Mouse (Mus musculus) ovary, postnatal 14 days (tissue): ENCODE measurements at regions not wholly inside any gene's neighbourhood (a gene's known extent, or its start where the extent isn't known, plus 50 kb on each side); places are given as distances from the start of the nearest gene placed in this dataset.
"Not testable (repeated sequence)": the region's sequence is repeated elsewhere in the genome, so short reads cannot be mapped to it uniquely, and the experiment has no call there.

ENCODE experiments used
- DNase-seq: peaks from one replicate; pipeline ENCODE4 v3.0.0; 2022; ENCODE audit warnings: low spot score

GRCm38 (mm10) chr8:78068087-78068910 is 144.8 kb upstream of the Ttc29 start:
- DNase-seq = no peak

- no peak for DNase-seq
Observed at GRCm38 (mm10) chr8:78073821-78074220, 139.3 kb upstream of the Ttc29 start.

GRCm38 (mm10) chr8:78077122-78077521 is 136.0 kb upstream of the Ttc29 start:
- no peak for DNase-seq

DNA sequence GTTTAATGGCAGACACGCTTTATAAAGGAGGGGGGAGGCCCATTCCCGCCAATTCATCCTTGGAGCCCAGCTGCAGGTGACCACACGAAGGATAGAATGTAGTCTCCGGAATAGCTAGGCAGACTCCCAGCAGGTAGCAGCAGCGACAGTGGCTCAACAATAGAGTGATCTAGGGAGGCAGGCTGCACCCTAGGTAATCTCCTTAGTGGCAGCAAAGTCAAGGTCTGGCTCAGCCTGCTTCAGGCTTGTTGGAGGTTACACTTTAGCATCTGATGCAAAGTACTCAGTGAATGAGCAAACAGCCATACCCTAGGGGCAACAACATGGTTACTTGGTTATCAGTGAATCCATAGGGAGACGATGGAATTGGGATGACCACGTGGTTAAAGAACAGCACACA is 131.7 kb upstream of the Ttc29 start:
- not testable (repeated sequence) for DNase-seq

GRCm38 (mm10) chr8:78083012-78083411 is 130.1 kb upstream of the Ttc29 start:
- DNase-seq = no peak

DNA sequence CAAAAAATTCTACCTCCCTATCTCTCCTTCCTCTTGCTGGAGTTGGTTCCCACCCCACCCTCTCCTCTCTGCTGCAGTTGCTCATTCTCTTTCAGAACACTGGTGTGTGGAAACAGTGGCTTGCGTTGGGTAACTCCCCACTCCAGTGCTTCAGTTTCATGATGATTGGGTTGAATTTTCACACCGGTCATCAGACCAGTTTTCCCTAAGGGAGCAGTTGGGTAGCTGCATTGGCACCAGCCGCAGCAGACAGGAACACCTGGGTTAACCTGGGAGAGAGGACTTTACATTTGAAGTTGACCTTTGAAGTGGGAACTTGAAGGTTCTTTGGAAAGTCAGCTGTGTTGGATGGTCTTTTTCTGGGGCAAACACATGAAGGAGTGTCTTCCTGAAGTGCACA is 126.7 kb upstream of the Ttc29 start:
- no peak for DNase-seq

DNA sequence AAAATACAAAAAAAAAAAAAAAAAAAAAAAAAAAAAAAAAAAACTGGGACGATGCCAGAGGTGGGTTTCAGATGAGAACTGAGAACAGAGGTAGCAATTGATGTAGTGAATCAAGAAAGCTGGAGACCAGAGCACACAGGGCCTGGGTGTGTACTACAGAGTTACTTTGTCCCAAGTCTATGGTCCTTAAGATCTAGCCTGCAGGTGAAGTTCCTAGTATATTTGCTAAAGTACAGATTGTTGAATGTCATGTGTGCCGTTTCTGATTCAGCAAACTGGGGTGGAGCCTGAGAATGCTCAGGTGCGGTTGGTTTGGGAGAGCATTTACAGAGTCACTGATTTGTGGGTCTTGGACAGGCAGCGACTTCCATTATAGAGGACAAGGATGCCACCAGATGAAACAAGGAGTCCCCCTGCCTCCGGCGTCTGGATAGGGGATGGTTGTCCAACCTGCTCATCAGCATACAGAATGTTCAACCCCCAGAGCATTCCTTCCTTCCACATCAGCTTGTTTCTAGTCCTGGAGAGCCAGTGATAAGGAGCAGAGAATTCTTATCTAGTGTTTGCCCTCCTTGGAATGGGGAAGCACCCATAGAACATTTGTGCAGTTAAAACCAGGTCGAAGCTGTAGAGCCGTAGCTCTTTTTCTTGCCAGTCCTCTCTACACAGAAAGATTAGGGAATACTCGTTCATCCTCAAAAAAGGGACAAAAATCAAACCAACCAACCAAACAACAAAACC is 122.5 kb upstream of the Ttc29 start:
- DNase-seq = no peak

DNA sequence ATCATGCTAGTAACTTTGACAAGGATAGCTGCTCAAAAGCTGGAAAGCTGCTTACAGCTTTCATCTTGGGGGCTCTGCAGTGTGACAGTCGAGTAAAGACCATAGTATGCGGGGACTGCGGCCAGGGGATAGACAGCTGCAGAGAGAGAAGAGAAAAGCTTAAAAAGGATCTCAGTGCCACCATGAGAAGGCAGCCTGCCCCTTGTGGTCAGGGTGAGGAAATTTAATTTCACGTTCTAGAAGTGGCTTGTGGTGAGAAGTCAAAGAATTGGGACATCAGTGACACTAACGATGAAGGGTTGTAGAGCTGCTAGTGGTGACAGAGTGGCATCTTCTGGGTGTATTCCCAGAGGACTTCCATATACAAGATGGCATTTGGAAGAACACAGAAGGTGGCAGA is 116.7 kb upstream of the Ttc29 start:
- no peak for DNase-seq

DNA sequence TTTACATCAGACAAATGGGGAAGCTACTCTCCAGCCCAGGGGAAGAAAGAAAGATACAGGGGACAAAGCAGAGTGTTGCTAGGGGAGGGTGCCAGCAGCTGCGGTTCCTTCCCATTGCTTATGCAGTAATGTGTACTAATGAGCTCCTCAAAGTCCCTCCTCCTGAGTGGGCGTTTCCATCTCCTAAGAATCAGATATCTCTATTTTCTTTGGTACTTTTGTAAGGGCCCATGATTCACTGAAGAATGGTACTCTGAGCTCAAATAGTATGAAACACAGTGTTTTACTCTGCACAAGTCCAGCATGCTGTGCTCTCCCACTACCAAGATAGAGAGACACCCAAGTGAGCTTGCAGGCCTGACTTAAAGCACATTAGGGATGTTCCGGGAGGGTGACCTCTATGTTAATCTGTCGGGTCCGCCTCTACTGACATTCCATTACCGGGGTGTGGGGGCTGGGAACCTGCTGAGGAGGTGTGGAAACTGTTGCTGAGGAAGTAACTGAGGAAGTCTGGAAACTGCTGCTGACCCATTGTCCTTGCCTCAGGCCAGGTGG is 114.8 kb upstream of the Ttc29 start:
- DNase-seq = no peak

DNA sequence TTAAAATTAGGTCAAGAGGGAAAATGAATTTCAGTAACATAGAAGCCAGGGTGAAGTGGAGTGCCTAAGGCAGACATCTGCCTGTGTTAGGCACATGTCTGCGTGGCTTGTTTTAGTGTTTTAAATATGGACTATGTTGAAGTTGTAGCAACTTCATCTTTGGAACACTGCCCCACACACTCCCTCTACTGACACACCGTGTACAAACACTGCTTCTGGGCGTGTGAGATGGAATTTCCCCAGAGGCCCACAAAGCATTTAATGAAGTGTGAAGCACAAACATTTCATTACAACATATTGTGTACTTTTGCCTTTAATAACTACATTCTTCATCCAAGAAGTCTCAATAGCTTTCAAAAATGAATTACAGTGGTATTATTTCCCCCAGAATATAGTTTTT is 114.0 kb upstream of the Ttc29 start:
- DNase-seq = no peak

DNA sequence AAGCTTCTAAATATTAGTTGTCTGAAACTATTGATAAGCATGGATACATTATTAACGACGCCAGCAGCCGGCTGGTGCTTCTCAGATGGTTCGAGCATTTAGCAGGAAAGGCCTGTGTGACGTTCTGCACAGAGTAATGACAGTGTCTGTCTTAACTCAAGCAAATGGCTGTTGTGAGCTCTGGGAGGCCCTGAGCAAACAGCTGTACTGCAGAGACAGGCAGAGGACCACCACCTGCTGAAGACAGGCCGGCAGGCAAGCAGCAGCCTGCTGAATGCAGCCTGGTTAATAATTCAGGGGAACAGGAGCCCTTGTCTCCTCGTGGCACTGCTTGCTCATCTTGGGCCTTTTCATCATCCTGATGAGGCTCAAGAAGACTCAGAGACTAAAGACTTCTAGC is 105.8 kb upstream of the Ttc29 start:
- DNase-seq = no peak

DNA sequence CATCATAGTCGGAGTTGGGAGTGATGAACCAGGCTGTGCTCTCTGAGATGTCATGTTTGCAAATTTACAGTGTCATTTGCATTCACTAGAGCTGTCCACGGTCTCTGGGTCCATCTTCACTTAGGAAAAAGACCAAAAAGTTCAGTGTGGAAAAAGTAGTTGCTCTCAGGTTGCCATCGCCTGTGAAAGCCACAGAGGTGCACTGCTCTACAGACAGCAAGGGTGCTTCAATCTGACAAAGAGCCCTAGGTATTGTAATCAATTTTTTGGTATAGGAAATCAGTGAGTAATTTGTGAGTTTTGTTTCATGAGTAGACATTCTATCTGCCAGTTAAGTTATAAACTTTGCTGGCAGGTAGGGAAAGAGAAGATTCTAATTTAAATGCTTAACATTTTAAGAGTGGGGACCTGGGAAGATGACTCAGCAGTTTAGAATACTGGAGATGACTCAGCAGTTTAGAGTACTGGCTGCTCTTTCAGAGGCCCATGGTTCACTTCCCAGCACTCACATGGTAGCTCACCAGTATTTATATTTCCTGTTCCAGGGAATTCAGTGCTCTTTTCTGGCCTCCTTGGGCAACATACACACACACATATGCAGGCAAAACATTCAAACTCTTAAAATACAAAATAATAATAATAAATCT is 103.0 kb upstream of the Ttc29 start:
- DNase-seq = no peak

DNA sequence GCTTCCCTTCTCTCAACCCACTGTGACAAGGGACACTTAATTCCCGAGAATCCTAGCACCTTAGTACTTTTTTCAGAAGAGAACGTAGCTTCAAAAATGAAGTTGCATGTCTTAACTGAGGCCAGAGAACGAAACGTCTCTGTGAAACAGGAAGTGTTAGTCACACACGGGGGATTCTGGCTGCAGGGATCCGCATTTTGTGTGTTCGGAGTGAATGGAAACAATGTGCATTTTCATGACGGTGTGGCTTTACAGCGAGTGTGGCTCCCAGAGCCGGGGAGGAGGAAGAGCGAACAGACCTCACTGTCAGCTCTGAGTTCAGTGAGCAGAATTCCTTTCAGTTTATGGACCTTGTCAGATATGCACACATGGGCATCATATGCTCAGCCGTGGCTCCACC is 100.0 kb upstream of the Ttc29 start:
- no peak for DNase-seq

- no peak for DNase-seq
Observed at GRCm38 (mm10) chr8:78114512-78114911, 98.6 kb upstream of the Ttc29 start.

DNA sequence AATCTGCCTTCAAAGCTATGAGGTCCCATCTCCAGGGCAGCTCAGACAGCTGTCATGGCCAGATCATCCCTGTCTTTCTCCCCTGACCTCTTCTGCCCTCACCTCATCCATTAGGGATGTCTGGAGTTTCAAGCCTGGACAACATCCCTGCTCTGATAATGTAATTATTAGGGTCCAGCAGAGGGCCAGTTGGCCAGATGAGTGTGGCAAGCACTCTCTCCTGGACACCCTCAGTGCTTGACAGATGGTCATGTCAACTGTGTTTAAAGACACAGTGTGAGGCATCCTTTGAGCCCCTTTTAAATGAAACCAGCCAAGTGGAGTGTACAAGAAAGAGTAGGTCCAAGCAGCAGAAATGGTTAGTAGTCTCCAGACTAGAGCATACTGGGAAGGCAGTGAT is 95.9 kb upstream of the Ttc29 start:
- no peak for DNase-seq

DNA sequence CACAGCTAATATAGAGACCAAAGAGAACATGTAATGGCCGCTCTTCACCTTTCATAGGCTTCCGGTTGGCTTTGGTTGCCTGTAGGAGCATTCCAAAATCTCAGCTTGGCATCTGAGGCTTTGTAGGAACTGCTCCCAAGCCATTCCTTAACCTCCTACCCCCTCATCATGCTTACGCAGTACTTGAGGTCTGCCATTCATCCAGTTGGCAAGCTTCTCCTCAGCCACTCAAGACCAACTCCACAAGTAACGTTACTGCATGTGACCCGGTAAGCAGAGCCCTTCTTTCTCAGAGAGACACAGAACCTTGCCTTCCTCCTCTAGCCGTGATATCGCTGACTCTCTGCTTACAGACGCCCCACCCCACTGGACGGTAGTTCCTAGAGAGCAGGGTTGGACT is 94.6 kb upstream of the Ttc29 start:
- no peak for DNase-seq

- DNase-seq = peak; percentile 9
Observed at GRCm38 (mm10) chr8:78119682-78120081, 93.4 kb upstream of the Ttc29 start.

DNA sequence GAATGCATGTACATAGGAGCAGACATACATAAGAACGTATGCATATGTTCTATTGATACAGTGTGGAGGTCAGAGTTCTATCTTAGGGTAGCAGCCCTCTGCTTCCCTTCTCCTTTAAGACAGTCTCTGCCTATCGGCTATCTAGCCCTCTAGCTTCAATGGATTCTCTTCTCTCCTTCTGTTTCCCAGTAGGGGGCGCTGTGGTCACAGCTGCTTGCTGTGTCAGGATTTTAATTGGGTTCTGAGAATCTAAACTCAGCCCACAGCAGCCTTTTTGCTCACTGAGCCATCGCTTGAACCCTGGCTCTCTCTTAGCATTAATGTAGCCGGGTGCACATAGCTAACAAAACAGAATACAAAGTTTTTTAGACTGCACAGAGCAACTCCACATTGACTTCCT is 88.8 kb upstream of the Ttc29 start:
- peak; percentile 9 for DNase-seq

DNA sequence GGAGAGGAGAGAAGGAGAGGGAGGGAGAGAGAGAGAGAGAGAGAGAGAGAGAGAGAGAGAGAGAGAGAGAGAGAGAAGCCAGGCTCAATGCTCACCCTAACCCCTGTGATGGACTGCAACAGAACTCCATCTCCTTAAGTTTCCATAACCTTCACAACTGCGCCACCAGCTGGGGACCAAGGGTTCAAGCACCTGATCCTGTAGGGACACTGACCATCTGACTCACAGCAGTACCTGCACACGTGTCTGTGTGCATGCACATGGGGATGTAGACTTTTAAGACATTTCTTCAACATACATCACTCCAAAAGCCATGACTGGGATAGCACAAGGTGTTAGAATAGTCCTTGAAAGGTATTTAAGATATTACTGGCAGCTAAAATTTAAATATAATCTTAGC is 85.2 kb upstream of the Ttc29 start:
- peak; percentile 18 for DNase-seq

DNA sequence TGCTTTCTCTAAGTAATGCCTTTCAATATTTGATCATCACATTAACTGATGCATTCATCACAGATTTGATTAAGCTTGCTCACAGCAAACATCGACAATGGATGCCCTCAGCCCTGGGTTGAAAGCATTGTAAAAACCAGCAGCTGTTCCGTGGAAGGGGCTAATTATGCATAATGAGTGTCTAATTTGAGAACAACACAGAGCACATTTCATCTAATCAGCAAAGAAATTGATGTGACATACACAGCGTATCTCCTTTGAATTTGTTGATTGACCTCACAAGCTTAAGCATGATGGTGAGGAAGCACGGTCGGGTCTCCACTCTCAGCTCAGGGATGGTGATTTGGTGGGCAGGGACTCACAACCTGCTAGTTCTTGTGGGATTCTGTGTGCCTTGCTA is 84.0 kb upstream of the Ttc29 start:
- no peak for DNase-seq

DNA sequence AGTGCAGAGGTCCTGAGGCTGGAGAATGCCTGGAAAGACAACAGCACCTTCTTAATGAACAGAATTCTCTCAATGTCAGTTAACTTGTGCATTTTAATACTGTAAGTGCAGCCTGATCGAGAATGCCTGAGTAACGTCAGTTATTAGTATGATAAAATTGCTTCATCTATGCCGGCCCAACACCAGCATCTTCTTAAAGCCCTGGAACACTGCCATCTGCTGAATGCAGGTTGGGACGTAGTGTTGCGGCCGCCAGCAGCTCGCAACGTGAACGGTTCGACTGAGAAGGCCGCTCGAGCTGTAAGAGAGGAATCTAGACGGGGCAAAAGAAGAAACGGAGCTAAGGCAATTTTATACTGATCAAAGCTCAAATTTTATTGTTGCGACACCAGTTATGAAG is 73.6 kb upstream of the Ttc29 start:
- not testable (repeated sequence) for DNase-seq

- no peak for DNase-seq
Observed at GRCm38 (mm10) chr8:78147170-78147569, 65.9 kb upstream of the Ttc29 start.

GRCm38 (mm10) chr8:78148006-78148405 is 65.1 kb upstream of the Ttc29 start:
- no peak for DNase-seq
